ENCODE assay signal across 22 mouse cellular contexts in the genomic region with DNA sequence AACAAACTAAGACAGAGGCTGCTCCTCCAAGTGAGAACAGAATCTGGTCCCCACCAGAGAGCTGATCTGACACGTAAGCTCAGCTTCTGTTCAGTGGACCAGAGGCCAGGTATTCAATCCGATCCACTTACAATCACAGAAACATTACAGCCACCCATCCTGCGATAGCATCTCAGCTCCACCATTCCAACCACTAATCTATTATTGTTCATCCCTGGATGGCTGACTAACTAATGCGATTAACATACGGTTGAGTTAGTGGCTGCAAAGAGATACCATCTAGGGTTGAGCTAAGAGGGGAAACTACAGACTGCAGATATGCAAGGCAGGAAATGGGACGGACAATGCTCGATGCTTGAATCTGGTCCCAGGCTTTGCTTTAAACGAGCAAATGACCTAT.
"Had no signal": no experiment of that assay in that cellular context is flagged by ENCODE, and none has a peak within 500 bp of the region (broad histone marks: within the 10 kb centered on the region; RNA-seq: fewer than 3 reads in every experiment).

No protein-coding gene starts in this region.

- H3K9me3 ChIP-seq: heart, embryonic 10.5 days; heart, embryonic 13.5 days; heart, embryonic 15.5 days; hindbrain, embryonic 13.5 days; hindbrain, embryonic 15.5 days; limb, embryonic 10.5 days; limb, embryonic 12.5 days had no signal

- H3K4me2 ChIP-seq: heart, embryonic 13.5 days; heart, embryonic 15.5 days; hindbrain, embryonic 13.5 days; hindbrain, embryonic 15.5 days; limb, embryonic 12.5 days; liver, embryonic 11.5 days had no signal

- H3K4me3 ChIP-seq: heart, embryonic 10.5 days; heart, embryonic 13.5 days; heart, embryonic 15.5 days; hindbrain, embryonic 13.5 days; hindbrain, embryonic 15.5 days; layer of hippocampus, adult 2 months; left cerebral cortex, adult 2 months; limb, embryonic 10.5 days; limb, embryonic 12.5 days had no signal

- H3K27me3 ChIP-seq: heart, embryonic 13.5 days; heart, embryonic 15.5 days; hindbrain, embryonic 13.5 days; hindbrain, embryonic 15.5 days had no signal

- H3K27ac ChIP-seq: heart, embryonic 10.5 days; heart, embryonic 13.5 days; heart, embryonic 15.5 days; hindbrain, embryonic 13.5 days; hindbrain, embryonic 15.5 days; hindbrain, postnatal 0 days; layer of hippocampus, adult 2 months; left cerebral cortex, adult 2 months; limb, embryonic 10.5 days; limb, embryonic 12.5 days had no signal

- DNase-seq: gastrocnemius, postnatal 14 days; gastrocnemius, postnatal 36 days; heart, postnatal 14 days; heart, postnatal 36 days; kidney, adult 11 months; kidney, adult 2 months; kidney, postnatal 10 days; kidney, postnatal 25 days; kidney, postnatal 4 days; liver had no signal

- H3K9ac ChIP-seq: heart, embryonic 13.5 days; heart, embryonic 15.5 days; hindbrain, embryonic 13.5 days; hindbrain, embryonic 15.5 days; limb, embryonic 12.5 days had no signal

- H3K36me3 ChIP-seq: heart, embryonic 10.5 days; heart, embryonic 13.5 days; heart, embryonic 15.5 days; hindbrain, embryonic 13.5 days; hindbrain, embryonic 15.5 days; limb, embryonic 10.5 days; limb, embryonic 12.5 days had no signal

- ATAC-seq: hindbrain, postnatal 0 days; intestine, embryonic 16.5 days had no signal

- H3K4me1 ChIP-seq: heart, embryonic 15.5 days; hindbrain, embryonic 13.5 days; hindbrain, embryonic 15.5 days; limb, embryonic 12.5 days had no signal
